Mouse (Mus musculus) limb, embryonic 14.5 days (tissue): Measurements from ENCODE around the gene Cadps. TPM values are rescaled to one million over a fixed set of nuclear protein-coding genes. Genes with fewer than 3 reads are reported as not detected.

Experiments used
- ATAC-seq: fragments of 200-750 bp; cut with Nextera tagmentation; 2 replicates; pipeline ENCODE4 v1.8.0; 2017; ENCODE audit warnings: low read depth, moderate number of reproducible peaks, moderate TSS enrichment; ENCODE audit not compliant: low FRiP score
- DNase-seq: peaks from one replicate; pipeline ENCODE4 v3.0.0-alpha.2; 2015; ENCODE audit warnings: low spot score
- H3K27ac ChIP-seq: fragments of 300-500 bp; sonication (generic); replicated peaks from 2 replicates; pipeline ENCODE4 v1.5.1; 2014; ENCODE audit warnings: low read depth, mild to moderate bottlenecking, low read length, moderate library complexity, mixed read lengths
- H3K27me3 ChIP-seq: fragments of 300-500 bp; sonication (generic); 2 replicates; pipeline ENCODE4 v1.6.1; 2014; ENCODE audit warnings: low read length, mixed read lengths; ENCODE audit not compliant: control insufficient read depth, insufficient read depth
- H3K36me3 ChIP-seq: fragments of 300-500 bp; sonication (generic); 2 replicates; pipeline ENCODE4 v1.6.1; 2014; ENCODE audit warnings: mild to moderate bottlenecking, low read length, moderate library complexity, mixed read lengths; ENCODE audit not compliant: control insufficient read depth, insufficient read depth
- H3K4me1 ChIP-seq: fragments of 300-500 bp; sonication (generic); 2 replicates; pipeline ENCODE4 v1.6.1; 2014; ENCODE audit warnings: antibody characterized with exemption, low read length, mixed read lengths; ENCODE audit not compliant: control insufficient read depth, insufficient read depth
- H3K4me2 ChIP-seq: fragments of 300-500 bp; sonication (generic); replicated peaks from 2 replicates; pipeline ENCODE4 v1.6.1; 2014; ENCODE audit warnings: low read depth, mild to moderate bottlenecking, low read length, moderate library complexity; ENCODE audit not compliant: severe bottlenecking
- H3K4me3 ChIP-seq: fragments of 300-500 bp; sonication (generic); replicated peaks from 2 replicates; pipeline ENCODE4 v1.5.1; 2014; ENCODE audit warnings: low read length
- H3K9ac ChIP-seq: fragments of 300-500 bp; sonication (generic); 2 replicates; pipeline ENCODE4 v1.6.1; 2014; ENCODE audit warnings: mild to moderate bottlenecking, low read depth, low read length, moderate library complexity; ENCODE audit not compliant: severe bottlenecking
- H3K9me3 ChIP-seq: fragments of 300-500 bp; sonication (generic); 2 replicates; pipeline ENCODE4 v1.6.1; 2016; ENCODE audit warnings: low read length; ENCODE audit not compliant: control insufficient read depth
- POLR2A ChIP-seq: fragments of 200-500 bp; IDR thresholded peaks from 2 replicates; pipeline ENCODE4 v1.8.0; 2012; ENCODE audit warnings: inconsistent platforms, mild to moderate bottlenecking, moderate library complexity, borderline replicate concordance; ENCODE audit not compliant: insufficient read depth, insufficient read length; ENCODE audit errors: extremely low read depth
- WGBS: fragments of 180-500 bp; shearing (Covaris S2); extraction: QIAGEN DNeasy Blood & Tissue Kit; methylation state at CpG from one replicate; pipeline ENCODE4 v1.1.7; 2014; 5-methylcytosine and 5-hydroxymethylcytosine counted together
- polyA plus RNA-seq, 2 experiments: library from polyadenylated mRNA; depleted of rRNA in 1 of 2; stranded (reverse) in 1 of 2; unstranded in 1 of 2; fragments of >200 nt; fragmentation: Nextera tagmentation in 1 of 2; extraction: Ambion mirVana in 1 of 2; gene quantifications; 2 replicates each; pipeline versions ENCODE4 v1.2.1 to v1.2.3; 2012 to 2014

The Cadps gene
- polyA plus RNA-seq, 2 experiments, result 4.9 to 5.9 TPM

DNA sequence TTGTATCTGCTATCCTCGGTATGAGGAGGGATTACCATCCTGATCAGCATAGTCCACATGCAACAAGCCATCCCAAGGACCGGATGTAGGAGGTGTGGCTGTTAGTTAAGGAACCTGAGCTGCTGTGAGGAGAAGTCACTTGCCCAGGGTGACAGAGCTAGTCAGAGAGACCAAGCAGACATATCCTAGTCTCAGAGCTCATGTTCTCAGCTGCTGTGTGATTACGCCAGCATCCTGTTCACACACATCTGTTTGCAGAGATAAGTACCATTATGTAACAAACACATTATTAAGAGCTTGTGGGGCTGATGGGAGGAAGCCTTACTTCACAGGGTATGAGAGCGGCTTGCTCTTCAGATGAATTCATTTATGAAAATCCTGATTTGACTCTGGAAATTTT lies 165.5 kb downstream of the Cadps start:
- Histone ChIP-seq H3K4me3 (no peak overlapping the region), H3K27ac (no peak overlapping the region), H3K9ac (no peak overlapping the region), H3K4me2 (no peak overlapping the region), H3K4me1 (no peaks in the 10 kb centered on the region), H3K9me3 (no peaks in the 10 kb centered on the region), H3K36me3 (no peaks in the 10 kb centered on the region), H3K27me3 (no peaks in the 10 kb centered on the region)
- TF ChIP-seq POLR2A, result no peak
- 66% methylated on average over 4 of the region's 4 CpGs for WGBS
- no peak for ATAC-seq
- no peak for DNase-seq

DNA sequence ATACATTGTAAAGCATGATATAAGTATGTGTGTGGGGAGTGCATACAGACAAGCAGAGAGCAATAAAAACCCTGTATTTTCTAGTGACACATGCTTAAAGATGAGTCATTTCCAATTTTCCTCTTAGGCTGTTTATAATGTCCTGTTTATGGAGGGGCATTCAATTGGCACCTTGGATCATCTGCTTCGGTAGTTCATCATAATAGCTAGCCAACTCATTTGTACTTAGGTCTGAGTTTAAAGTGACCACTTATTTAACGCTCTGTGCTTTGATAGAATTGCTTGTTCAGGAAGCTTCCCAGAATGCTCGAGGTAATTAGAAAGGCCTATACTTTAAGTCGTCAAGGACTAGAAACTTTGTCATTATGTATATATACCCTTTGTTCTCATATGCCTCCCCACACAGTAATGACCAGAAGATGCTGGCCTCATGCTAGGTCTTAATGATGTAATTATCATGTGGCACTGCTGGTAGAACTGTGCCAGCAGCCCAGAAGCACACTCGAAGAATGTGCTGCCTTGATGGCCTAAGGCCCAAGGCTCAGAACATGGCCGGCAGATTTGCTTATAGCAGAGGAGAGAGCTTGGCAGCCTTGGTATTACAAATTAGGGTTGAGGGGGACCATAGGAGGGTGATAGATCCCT lies 179.9 kb downstream of the Cadps start:
- H3K4me2 ChIP-seq, result no peak overlapping the region
- TF ChIP-seq POLR2A, result no peak
- H3K9ac ChIP-seq, result no peak overlapping the region
- no peak overlapping the region for H3K4me3 ChIP-seq
- ATAC-seq, result no peak
- no peaks in the 10 kb centered on the region for H3K4me1 ChIP-seq
- no peaks in the 10 kb centered on the region for H3K27me3 ChIP-seq
- no peaks in the 10 kb centered on the region for H3K36me3 ChIP-seq
- no peak for DNase-seq
- no peak overlapping the region for H3K27ac ChIP-seq
- WGBS, result 74% methylated on average over 6 of the region's 6 CpGs
- H3K9me3 ChIP-seq, result no peaks in the 10 kb centered on the region

DNA sequence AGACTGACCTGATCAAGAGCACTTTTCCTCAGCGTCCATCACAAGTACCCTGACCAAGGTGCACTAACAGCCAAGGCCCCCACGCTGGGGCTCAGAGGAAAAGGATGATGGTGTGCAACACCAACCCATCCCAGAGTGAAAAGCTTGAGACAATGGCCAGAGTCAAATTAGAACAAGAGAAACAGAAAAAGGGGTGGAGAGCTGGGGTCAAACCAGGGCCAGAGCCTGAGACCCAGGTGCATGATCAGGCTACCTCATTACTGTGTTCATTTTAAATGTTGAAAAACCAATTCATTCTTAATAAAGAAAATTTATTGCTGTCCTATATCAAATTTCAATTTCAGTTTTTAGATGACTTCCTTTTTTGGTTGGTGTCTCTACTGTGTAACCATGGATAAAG lies 184.1 kb downstream of the Cadps start:
- WGBS, result 79% methylated on average over 2 of the region's 2 CpGs
- Histone ChIP-seq H3K27ac (no peak overlapping the region), H3K9ac (no peak overlapping the region), H3K4me2 (no peak overlapping the region), H3K36me3 (no peaks in the 10 kb centered on the region), H3K27me3 (no peaks in the 10 kb centered on the region), H3K4me1 (no peaks in the 10 kb centered on the region), H3K4me3 (no peak overlapping the region), H3K9me3 (no peaks in the 10 kb centered on the region)
- no peak for TF ChIP-seq POLR2A
- no peak for DNase-seq
- ATAC-seq, result no peak

DNA sequence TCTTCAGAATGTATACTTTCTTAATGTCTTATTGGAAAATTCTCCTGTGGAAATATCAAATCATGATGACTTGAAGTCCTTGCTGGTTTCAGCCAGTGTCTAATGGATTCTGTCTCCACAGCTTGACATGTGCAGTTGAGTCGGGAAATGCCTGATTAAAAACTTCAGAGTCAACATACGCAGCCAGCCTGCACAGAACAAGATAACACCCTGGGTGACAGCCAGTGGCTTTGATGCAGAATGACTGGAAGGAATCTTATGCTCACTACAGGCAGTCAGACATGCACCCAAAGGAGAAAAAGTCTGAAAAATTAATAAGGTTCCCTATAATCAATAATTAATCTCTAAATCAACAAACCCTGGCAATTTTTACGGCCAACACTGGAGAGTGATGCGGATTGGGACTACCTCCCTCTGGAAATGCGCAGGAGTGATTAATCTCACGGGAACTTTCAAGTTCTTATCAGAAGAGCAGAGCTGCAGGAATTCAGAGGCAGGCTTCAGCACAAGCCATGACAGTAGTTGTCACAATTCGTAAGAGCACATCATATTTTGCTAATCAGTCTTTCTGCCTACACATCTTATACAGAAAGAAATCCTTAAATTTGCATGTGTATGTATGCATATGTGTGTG lies 185.6 kb downstream of the Cadps start:
- Histone ChIP-seq H3K9ac (no peak overlapping the region), H3K9me3 (no peaks in the 10 kb centered on the region), H3K4me2 (no peak overlapping the region), H3K4me3 (no peak overlapping the region), H3K27me3 (no peaks in the 10 kb centered on the region), H3K36me3 (no peaks in the 10 kb centered on the region), H3K27ac (no peak overlapping the region), H3K4me1 (no peaks in the 10 kb centered on the region)
- no peak for DNase-seq
- no peak for TF ChIP-seq POLR2A
- WGBS, result 83% methylated on average over 7 of the region's 7 CpGs
- ATAC-seq, result no peak

DNA sequence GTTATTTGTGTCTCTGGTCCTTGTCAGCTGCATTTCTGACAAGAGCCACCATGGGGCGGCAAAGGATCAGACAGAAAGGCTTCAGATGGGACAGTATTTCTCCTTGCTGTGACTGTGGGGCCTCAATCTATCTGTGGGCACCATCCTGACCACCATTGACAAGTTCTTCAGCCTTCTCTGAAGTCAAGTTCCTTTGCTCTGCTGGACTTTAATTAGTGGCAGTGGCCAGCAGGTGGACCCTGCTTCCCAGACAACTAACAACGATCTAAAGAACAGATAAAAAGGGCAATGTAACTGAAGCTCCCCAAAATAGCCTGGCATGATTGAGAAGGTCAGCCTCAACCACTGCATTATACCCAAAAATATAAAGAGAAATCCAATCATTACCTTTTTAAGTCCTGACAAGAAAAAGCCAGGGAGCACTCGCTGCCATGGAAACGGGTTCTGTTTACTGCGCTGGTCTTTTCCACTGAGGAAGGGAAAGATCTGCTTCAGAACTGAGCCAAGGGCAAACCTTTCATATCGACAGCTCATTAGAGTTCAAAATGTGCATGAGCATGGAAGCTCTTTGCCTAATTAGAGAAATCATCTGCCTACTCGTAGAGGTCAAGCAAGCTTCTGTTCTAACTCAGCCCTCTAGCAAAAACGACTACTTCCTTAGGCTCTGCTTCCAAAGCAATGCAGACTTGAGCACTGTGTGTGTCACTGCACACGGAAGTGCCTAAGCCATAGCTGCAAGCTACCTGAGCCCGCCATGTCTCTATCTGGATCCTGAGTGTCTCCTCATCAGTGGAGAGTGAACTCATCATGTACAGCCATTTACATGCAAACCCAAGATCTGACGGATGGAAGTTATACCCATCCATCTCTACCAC lies 198.4 kb downstream of the Cadps start:
- H3K27ac ChIP-seq, result no peak overlapping the region
- no peak overlapping the region for H3K9ac ChIP-seq
- H3K4me2 ChIP-seq, result no peak overlapping the region
- H3K4me1 ChIP-seq, result no peaks in the 10 kb centered on the region
- 79% methylated on average over 11 of the region's 11 CpGs for WGBS
- ATAC-seq, result no peak
- H3K9me3 ChIP-seq, result no peaks in the 10 kb centered on the region
- no peak for DNase-seq
- no peak overlapping the region for H3K4me3 ChIP-seq
- no peak for TF ChIP-seq POLR2A
- no peaks in the 10 kb centered on the region for H3K27me3 ChIP-seq
- H3K36me3 ChIP-seq, result no peaks in the 10 kb centered on the region
